Mouse (Mus musculus) heart, adult 8-10 months (tissue): ENCODE results near the gene Rxfp1. TPM values are rescaled to one million over a fixed set of nuclear protein-coding genes. Genes with fewer than 3 reads are reported as not detected.
"Not testable (repeated sequence)": the region's sequence is repeated elsewhere in the genome, so short reads cannot be mapped to it uniquely, and the experiment has no call there.

Experiments used
- DNase-seq: peaks from one replicate; pipeline ENCODE4 v3.0.0; 2022; ENCODE audit warnings: low spot score
- total RNA-seq, 4 experiments: library from RNA; stranded (reverse); gene quantifications; 2 replicates each; pipeline ENCODE4 v1.2.4; 2022

Rxfp1 gene
- total RNA-seq: 1 to 10 TPM; 1.0 to 2.1 (median 2.0) TPM

DNA sequence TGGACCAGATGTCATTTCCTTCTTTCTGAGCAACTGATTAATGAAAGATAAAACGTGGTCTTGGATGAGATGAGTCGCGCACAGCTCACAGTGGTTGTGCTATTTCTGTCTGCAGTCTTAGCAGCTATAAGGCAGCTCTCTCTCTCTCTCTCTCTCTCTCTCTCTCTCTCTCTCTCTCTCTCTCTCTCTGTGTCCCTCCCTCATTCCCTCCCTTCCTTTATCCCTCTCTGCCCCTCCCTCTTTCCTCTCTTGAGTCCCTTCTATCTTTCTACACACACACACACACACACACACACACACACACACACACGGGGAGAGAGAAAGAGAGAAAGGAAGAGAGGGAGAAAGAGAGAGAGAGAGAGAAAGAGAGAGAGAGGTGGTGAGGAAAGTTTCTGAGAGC lies at the start of gene Rxfp1:
Gene Rxfp1 (minus strand): TSS at position 101 of the 400 bp plus-strand sequence.
- no peak for DNase-seq

DNA sequence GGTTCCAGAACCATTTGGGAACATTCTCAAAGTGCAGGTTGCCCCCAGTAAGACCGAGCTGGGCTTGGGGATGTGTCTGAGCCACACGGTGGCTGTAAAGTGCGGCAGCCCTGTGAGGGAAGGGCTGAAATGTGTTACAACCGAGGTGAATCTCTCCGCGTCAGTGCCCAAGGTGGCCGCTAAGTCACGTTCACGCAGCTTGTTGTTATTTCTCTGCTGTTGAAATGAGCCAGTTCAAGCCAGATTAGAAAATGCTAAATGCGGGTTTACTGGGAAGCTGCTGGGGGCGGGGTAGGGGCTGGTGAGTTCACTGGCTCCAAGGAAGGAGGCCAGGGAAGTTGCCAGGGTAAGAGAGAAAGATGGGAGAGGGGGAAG lies 46.7 kb upstream of the Rxfp1 start:
- DNase-seq: no peak

DNA sequence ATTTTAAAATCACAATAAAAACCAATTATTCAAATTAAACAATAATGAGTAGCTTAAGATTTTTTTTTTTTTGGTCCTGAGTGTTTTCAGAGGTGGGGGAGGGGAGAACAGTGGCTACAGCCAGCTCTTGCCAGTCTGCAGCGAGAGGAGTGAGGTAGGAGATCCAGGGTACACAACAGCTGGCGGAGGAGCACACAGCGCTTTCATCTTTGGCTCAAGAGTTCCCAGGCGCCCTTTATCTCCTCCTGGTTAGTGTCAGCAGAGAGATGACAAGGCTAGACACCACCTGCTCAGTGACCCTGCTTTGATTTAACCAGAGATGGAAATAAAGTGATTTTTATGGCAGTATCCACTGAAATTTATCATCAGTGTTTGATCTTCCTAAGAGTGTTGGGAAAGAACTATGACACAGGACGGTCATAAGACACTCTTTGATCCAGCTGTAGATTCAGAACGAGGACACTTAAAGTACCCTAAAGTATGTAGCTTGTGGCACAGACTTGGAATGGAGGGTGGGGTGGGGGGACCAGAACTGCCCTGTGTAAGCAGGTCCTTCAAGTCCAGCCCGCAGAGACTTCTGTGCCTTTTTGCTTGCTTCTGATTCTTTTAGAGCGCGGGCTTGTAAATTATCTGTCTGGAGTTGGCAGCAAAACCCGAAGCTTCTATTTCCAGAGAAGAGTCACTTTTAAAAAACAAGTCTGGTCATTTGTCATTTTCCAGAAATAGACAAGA lies 46.1 kb upstream of the Rxfp1 start:
- DNase-seq: peak; percentile 19

DNA sequence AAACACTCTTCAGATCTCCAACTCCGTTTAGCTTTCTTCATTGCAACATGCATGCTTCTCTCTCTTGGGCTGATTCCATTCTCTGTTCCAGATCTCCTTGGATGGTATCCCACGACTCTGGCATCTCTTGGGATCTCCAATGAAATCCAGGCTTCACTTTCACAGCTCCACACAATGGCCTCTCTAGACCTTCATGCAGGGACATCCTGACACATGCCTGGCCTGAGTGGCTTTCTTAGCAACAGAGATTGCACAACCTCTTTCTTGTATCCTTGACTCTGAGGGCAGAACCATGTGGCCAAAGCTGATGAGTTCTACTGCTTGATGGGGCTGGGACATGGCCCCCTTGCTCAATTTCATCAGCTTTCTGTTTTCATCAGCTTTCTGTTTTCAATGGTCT lies 35.0 kb upstream of the Rxfp1 start:
- DNase-seq: no peak

DNA sequence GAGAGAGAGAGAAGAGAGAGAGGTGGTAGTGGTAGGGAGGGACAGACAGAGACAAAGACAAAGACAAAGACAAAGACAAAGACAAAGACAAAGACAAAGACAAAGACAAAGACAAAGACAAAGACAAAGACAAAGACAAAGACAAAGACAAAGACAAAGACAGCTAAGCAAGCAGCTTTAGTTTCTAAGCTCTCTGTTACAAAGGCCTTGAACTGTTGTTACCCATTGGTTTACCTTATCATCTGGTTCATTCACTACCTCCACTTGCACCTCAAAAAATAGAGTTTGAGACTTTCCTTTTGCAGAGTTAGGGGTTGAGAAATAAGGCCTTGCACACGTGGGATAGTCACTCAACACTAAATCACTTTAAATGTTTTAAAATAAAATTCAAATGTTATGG lies 16.1 kb upstream of the Rxfp1 start:
- DNase-seq: no peak

DNA sequence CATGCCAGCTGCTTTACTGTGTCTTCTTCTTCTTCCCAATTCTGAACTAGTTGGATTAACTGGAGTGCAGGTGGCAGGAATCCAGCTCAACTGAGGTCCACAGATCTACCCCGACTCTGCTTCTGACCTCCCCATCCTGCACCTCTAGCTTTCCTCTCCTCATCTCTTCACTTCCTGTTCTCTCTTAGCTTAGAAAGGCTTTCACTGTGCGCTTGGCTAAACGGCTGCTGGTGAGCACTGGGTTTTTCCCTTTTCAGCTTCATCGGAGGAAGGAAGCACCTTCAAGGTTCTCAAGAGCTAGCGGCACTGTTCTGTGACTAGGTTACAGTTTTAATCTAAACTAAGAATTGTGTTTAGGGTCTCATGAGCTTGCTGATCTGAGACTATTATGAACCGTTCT lies 8.9 kb upstream of the Rxfp1 start:
- no peak for DNase-seq

DNA sequence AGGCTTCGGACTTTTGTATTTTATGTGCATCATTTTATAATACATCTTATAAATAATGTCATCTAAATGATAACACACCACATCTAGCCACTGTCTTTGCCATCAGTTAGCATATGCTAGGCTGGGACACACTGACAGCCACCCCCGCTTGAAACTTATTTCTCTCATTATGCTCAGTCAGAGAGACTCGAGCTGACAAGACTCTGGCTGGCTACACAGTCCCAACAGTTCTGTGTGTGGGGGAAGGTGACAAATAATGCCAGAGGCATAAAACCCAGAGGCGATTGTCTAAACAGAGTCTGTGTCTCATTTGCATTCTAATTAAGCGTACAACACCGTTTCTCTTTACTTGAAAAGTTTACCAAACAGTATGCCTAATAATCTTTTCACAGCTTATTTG lies 7.4 kb upstream of the Rxfp1 start:
- DNase-seq: no peak

DNA sequence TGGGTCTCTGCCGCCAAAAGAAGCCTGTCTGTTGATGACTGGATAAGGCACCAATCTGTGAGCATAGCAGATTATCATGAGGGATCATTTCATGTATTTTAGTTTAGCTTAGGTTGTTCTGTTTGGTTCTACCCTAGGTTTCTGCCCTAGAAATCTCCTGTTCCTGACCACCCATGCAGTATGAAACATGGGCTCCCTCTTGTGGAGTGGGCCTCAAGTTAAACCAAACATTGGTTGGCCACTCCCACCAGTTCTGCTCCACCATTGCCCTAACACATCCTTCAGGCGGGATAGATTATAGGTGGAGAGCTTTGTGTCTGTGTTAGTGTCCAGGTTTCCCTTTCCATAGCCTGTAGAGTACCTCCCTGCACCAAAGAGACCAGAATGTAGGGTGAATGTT lies 6.7 kb upstream of the Rxfp1 start:
- DNase-seq: peak; percentile 17

DNA sequence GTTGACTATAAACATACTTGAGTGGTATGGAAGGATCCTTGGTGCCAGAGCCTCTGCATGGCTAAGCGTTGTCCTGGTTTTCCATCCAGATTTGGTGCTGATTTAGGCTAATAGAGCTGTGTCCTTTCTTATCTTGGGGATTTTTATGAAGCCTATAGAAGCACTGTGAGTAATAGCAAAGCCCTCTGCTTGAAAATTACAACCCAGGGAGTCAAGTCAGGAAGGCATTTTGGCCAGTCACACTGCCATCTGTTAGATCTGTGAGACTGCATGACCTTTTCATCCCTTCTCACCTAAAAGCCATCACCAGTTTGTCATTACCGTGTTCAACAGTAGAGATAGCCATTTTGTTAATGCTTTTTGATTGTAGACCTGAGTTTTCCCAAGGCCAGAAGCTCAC lies 2.7 kb upstream of the Rxfp1 start:
- no peak for DNase-seq

DNA sequence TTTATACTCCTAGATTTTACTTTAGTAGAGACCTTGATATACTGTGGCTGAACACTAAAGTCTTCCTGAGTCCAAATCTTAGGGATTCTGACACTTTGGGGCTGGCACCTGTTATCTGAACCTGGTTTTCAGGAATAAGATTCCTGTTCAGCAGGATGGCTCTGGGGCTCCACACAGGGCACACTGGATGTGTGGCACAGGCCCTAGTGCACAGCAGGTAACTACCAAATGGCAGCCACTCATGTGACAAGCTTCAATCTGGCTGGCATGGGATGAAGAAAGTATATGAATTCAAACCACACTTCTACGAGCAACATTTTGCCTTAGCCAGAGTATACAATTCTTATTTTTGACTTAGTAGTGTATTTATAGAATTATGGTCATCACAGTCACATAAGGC lies 771 bp upstream of the Rxfp1 start:
- no peak for DNase-seq

DNA sequence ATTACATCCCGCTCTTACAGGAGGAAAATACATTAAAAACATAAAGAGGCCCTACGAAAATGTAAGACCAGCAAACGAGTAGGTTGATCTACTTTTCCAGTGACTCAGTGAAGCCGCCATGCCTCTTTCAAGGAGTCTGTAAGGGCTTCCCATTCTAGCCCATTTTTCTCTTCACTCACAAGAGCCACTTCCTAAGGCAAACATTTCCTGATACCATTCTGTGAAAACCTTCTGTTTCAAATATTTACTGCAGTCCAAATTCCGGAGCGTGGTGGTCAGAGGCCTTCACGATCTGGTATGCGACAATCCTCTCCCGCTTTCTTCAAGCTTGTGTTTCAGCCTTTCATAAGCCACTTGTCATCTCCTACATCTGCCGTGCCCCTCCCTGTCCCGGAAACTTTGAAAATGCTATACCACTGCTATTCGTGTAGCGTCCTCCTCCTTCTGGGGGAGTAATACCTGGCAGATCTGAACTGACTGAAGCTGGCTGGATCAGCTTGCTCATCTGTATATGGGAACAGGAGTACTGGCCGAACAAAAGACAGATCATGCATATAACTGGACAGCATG lies 11.1 kb downstream of the Rxfp1 start:
- DNase-seq: no peak

DNA sequence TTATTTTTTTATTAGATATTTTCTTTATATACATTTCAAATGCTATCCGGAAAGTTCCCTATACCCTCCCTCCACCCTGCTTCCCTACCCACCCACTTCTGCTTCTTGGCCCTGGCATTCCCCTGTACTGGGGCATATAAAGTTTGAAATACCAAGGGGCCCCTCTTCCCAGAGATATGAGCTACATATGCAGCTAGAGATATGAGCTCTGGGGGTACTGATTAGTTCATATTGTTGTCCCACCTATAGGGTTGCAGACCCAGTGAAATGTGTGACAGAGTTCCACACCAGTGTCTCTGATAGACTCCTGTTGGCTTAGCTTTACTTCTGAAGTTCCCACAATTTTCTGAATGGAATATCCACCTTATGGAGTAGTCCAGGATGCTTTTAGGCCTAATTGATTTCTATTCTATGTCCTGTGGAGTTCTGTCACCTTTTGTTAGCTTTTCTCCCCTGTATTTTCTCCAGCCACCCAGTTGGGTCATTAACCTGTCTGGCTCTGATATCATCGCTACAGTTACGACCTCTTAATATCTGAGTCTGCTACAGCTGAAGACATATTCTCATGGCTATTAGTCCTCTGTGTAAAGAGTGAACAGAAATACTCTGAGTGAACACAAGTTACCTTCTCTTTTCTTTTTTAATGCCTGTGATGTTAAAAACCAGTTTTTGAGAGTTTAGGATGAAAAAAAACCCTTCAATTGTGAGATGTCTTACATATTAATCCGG lies 16.8 kb downstream of the Rxfp1 start:
- DNase-seq: no peak

DNA sequence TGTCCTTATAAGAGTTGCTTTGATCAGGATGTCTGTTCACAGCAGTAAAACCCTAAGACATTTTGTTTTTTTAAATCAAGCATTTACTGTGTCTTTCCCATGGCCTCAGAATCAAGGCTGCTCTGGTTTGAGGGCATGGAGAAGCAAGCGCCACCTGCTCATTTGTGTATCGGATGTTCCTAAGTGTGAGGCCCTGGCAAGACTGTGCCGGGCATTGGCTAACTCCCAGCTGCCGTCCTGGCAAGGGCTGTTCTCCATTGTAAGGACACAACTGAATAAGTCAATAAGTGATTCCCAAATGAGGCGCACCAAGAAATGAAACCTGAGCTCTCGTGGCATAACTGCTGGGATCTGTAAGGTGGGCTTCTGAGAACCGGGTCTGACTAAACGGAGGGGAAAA lies 31.2 kb downstream of the Rxfp1 start:
- DNase-seq: peak; percentile 9

DNA sequence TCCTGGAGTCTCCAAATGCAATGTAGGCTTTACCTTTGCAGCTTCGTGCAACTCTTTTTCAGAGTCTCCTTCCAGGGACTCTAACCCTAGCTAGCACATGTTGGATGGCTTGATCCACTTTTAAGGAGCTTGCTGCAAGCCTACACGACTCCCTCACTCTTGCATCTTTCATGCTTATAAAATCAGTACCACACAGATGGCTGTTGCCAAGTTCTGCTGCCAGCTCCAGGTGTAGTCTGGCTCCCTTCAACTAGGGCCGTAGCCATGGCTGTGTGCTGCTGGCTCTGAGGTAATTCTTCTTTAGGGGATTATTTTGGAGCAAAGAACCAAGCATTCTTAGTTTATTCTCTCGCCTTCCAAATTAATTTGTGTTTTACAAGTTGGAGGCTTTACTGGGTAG lies 34.5 kb downstream of the Rxfp1 start:
- DNase-seq: no peak

DNA sequence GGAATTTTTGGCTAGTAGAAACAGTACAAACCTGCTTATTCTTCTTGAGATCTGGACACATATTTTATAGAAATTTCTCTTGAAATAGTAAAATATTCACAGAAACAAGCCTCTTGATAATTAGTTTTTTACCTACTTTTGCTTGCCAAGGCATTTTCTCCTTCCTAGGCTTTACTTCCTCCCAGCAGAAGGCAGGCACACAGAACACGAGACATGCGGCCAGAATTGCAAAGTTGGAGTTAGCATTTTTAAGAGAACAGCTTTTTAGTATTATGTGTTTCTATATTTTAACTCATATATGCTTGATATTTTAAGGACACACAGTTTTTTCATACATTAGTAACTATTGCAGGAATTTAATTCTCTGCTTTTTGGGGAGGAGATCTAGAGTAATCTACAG lies 45.7 kb downstream of the Rxfp1 start:
- DNase-seq: no peak

DNA sequence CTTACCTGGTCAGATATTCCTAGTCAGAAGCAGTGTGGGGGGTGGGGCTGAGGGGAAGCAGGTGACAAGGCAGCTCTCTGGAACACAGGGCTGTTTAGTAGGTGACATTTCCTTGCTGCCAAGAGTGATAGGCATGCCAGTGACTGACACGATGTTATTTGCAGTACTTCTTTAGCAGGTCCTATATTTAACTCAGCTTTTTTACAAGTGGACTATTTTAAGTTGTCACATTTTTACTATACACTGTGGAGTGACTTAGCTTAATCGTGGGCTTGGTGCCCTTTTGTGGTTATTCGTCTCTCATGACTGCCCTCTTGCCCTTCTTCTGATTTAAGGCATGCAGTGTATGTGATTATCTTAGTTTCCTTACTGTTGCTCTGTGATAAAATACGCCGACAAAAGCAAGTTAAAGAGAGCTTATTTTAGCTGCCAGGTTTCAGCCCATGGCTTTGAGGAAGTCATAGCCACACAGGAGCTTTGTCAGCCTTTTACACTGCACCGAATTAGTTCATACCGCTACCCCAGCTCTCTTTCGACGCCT lies 47.5 kb downstream of the Rxfp1 start:
- peak; percentile 64 for DNase-seq

DNA sequence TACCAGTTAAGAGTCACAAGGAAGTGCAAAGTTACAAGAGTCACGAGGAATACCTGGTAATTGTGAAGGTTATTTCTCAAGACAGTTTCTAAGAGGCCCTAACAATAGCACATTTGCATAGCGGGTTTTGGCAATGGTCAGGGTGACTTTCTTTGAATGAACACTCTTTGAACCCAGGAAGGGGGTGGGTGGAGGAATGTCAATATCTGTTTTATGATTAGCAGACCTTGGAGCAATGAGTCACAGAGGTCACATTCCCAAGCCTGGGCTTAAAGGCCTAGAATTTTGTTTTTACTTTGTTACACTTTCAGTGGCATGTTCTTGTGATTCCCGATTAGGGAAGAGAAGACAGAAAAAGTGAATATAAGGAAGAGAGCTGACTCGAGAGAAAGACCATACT lies 49.6 kb downstream of the Rxfp1 start:
- DNase-seq: not testable (repeated sequence)

DNA sequence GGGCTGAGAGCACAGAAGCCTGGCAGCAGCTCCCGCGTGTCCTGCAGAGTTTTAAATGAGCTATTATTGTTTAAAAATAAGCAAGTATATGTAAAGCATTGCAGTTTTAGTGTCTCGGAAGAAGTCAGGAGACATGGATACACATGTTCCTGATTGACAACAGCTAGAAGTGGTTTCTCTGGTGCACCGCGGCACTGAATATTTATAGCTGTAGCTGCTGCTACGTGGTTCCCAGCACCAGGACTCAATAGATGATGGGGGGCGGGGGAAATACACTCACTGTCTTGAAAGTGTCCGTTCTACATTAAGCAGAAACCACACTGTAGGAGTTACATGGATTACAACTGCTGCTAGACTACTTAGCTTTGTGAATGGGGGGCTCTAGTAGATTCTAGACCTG lies 54.2 kb downstream of the Rxfp1 start:
- DNase-seq: no peak

DNA sequence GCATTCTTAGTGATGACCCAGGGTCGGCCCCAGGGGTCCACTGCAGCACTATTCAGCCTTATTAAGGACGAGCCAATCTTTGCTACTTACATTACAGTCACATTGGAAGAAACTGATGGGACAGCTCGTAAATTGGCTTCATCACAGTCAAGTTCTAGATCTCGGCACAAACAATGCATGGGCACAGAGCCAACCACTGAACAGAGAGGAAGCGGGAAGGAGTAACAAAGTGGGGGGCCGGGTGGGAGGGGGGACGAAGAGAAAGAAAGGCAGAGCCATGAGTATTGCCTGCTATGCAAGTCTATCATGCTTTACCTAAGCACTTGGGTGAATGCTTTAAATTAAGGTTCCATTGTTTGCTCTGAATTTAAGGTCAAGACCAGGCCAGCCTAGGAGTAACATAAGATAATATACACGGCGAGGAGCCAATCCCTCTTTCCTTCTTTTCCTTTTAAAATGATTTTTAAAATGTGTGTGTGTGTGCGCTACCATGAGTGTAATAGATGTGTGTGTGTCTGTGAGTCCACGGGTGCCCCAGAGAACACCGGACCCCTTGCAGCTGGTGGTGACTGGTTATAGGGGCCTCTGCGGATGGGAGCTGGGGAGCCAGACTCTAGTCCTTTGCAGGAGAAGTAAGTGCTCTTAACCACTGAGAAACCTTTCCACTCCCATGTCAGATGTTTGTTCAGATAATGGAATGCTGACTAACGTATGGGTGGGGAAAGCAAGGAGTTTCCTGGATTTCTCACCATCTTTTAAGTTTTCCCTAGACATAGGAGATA lies 55.1 kb downstream of the Rxfp1 start:
- peak; percentile 35 for DNase-seq

DNA sequence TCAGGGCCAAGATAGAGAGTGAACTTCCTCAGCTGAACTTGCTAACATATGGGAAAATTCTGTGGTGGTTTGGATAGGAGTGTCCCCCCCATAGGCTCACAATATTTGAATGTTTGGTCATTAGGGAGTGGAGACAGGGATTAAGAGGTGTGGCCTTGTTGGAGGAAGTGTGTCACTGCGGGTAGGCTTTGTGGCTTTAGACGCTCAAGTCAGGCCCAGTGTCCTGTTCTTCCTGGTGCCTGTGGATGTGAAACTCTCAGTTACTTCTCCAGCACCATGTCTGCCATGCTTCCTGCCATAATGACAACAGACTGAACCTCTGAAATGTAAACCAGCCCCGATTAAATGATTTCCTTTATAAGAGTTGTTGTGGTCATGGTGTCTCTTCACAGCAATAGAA lies 61.3 kb downstream of the Rxfp1 start:
- no peak for DNase-seq

DNA sequence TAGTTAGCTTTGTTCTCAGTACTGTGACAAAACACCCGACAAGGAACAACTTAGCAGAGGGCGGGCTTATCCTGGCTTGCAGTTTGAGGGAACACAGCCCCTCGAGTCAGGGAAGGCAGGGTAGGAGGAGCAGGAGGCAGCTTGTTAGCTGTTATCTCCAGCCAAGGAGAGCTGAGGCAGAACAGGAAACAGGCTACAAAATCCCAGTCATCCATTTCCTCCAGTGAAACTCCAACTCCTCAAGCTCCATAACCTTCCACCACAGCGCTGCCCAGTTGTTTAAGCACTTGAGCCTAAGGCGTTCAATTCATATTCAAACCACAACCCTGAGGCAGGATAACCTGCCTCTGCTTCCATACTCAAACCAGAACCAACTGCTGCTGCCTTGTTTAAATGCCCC lies 63.0 kb downstream of the Rxfp1 start:
- no peak for DNase-seq

DNA sequence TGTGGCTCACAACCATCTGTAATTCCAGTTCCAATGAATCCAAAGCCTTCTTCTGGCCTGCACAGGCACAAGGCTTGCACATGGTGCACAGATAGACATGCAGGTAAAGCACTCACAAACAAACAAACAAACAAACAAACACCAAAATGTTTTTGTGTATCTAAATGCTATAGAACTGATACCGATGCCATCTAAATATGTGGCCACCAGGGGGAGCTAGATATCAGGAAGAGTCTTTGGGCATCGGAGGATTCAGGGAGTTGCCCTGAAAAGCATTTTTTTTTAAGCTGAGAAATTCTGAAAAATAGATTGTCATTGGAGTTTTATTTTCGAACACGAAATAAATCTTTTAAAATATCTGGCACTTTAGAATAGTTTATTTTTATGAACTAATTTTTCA lies 64.6 kb downstream of the Rxfp1 start:
- DNase-seq: peak; percentile 51
